25 mouse cellular contexts compared by ENCODE assay signal in the genomic region with DNA sequence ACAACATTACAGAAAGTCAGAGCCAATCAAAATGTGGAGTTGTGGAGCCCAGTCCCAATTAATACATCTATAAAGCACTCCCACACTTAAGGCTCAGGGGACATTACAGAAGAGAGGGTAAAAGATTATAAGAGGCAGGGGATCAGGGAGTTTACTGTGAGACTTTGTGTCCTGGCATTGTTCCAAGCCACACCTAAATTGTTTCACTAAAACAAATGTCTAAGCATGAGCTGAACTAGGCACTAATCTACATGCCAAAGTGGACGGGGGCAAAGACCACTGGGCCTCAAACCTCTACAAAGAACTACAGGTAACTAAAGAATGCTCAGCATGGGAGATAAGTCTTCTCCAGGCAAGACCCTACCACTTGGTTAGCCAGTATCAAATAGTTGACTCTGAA.
DNase-seq lines count a peak whose midpoint lies in the region; ATAC-seq and TF ChIP-seq lines count a peak whose summit lies in the region.
"Had no signal": no experiment of that assay in that cellular context is flagged by ENCODE, and none has a peak within 500 bp of the region (broad histone marks: within the 10 kb centered on the region; RNA-seq: fewer than 3 reads in every experiment).

No protein-coding gene starts in this region.

- TF ChIP-seq CTCF in intestine, postnatal 0 days (IDR thresholded peaks at IDR 0.05; ENCODE audit: low read depth), result no peak

- no peaks in the 10 kb centered on the region for H3K4me1 ChIP-seq in embryonic facial prominence, embryonic 14.5 days (ENCODE audit: control insufficient read depth, insufficient read depth, low read length)
- no peaks in the 10 kb centered on the region for H3K4me1 ChIP-seq in embryonic facial prominence, embryonic 10.5 days
- H3K4me1 ChIP-seq in kidney, embryonic 14.5 days (ENCODE audit: control insufficient read depth, insufficient read depth, low read length), result no peaks in the 10 kb centered on the region
- H3K4me1 ChIP-seq in intestine, postnatal 0 days (replicated peaks; ENCODE audit: control insufficient read depth, insufficient read depth, low read length), result no peaks in the 10 kb centered on the region
- H3K4me1 ChIP-seq: embryonic facial prominence, embryonic 13.5 days; forebrain, embryonic 13.5 days; forebrain, embryonic 15.5 days had no signal

- H3K27me3 ChIP-seq in embryonic facial prominence, embryonic 14.5 days (replicated peaks; ENCODE audit: control insufficient read depth, insufficient read depth, low read length), result no peaks in the 10 kb centered on the region
- H3K27me3 ChIP-seq in embryonic facial prominence, embryonic 10.5 days (replicated peaks; ENCODE audit: low read depth, poor library complexity, severe bottlenecking), result no peaks in the 10 kb centered on the region
- no peaks in the 10 kb centered on the region for H3K27me3 ChIP-seq in kidney, embryonic 14.5 days (ENCODE audit: control insufficient read depth, insufficient read depth, low read length)
- H3K27me3 ChIP-seq in intestine, postnatal 0 days (replicated peaks; ENCODE audit: control insufficient read depth, insufficient read depth, low read length), result no peaks in the 10 kb centered on the region
- H3K27me3 ChIP-seq: CH12.LX; embryonic facial prominence, embryonic 13.5 days; forebrain, embryonic 13.5 days; forebrain, embryonic 15.5 days had no signal

- no peaks in the 10 kb centered on the region for H3K36me3 ChIP-seq in embryonic facial prominence, embryonic 14.5 days (ENCODE audit: control insufficient read depth, insufficient read depth, low read length)
- H3K36me3 ChIP-seq in embryonic facial prominence, embryonic 10.5 days (replicated peaks), result no peaks in the 10 kb centered on the region
- no peaks in the 10 kb centered on the region for H3K36me3 ChIP-seq in kidney, embryonic 14.5 days (ENCODE audit: control insufficient read depth, insufficient read depth, low read length)
- H3K36me3 ChIP-seq in intestine, postnatal 0 days (ENCODE audit: control insufficient read depth, insufficient read depth), result no peaks in the 10 kb centered on the region
- H3K36me3 ChIP-seq: embryonic facial prominence, embryonic 13.5 days; forebrain, embryonic 15.5 days; G1E had no signal

- no peak for DNase-seq in embryonic facial prominence, embryonic 14.5 days (ENCODE audit: low spot score)
- no peak for DNase-seq in embryonic facial prominence, embryonic 10.5 days (ENCODE audit: low spot score)
- DNase-seq in kidney, adult 9 months, result peak; percentile 13
- no peak for DNase-seq in kidney, adult 11 months
- DNase-seq in kidney, postnatal 14 days, result peak; percentile 24
- DNase-seq in cerebellum, adult 9-10 months, result no peak
- DNase-seq: adrenal gland, adult 8-10 months; adrenal gland, postnatal 25 days; B cell, adult 2 months; cerebellum, adult 11 months; cerebellum, adult 18-20 months; cerebellum, adult 8-10 months; cerebellum, postnatal 10 days; cerebellum, postnatal 25 days; forebrain, postnatal 0 days had no signal

- no peak overlapping the region for H3K9ac ChIP-seq in embryonic facial prominence, embryonic 14.5 days (ENCODE audit: low read depth, low read length)
- H3K9ac ChIP-seq in kidney, embryonic 14.5 days (ENCODE audit: low read depth, low read length), result no peak overlapping the region
- no peak overlapping the region for H3K9ac ChIP-seq in intestine, postnatal 0 days (ENCODE audit: low read depth, low read length)
- H3K9ac ChIP-seq: embryonic facial prominence, embryonic 13.5 days; forebrain, embryonic 13.5 days; forebrain, embryonic 15.5 days; forebrain, postnatal 0 days had no signal

- H3K4me3 ChIP-seq in embryonic facial prominence, embryonic 14.5 days (ENCODE audit: low read depth, low read length), result no peak overlapping the region
- no peak overlapping the region for H3K4me3 ChIP-seq in embryonic facial prominence, embryonic 10.5 days
- no peak overlapping the region for H3K4me3 ChIP-seq in kidney, embryonic 14.5 days (ENCODE audit: low read length)
- no peak overlapping the region for H3K4me3 ChIP-seq in intestine, postnatal 0 days (ENCODE audit: low read depth, low read length)
- H3K4me3 ChIP-seq: embryonic facial prominence, embryonic 13.5 days; forebrain, embryonic 13.5 days; forebrain, embryonic 15.5 days had no signal

- no peak overlapping the region for H3K4me2 ChIP-seq in embryonic facial prominence, embryonic 14.5 days (ENCODE audit: low read depth, low read length)
- no peak overlapping the region for H3K4me2 ChIP-seq in kidney, embryonic 14.5 days (replicated peaks; ENCODE audit: low read depth, low read length)
- no peak overlapping the region for H3K4me2 ChIP-seq in intestine, postnatal 0 days (replicated peaks; ENCODE audit: low read depth)
- H3K4me2 ChIP-seq: embryonic facial prominence, embryonic 13.5 days; forebrain, embryonic 13.5 days; forebrain, embryonic 15.5 days had no signal

- peak; percentile 15; the same call in 1 of the 2 replicates for ATAC-seq in embryonic facial prominence, embryonic 14.5 days (ENCODE audit: low read depth)
- ATAC-seq in kidney, embryonic 14.5 days (ENCODE audit: low FRiP score, low TSS enrichment), result no peak
- ATAC-seq in intestine, postnatal 0 days, result peak; percentile 77
- ATAC-seq: activated CD4-positive, CD25-positive, alpha-beta regulatory T cell, adult 4 months; CD4-positive, CD25-positive, alpha-beta regulatory T cell, adult 4 months; forebrain, embryonic 13.5 days; forebrain, embryonic 15.5 days; forebrain, postnatal 0 days; Patski had no signal

- WGBS in embryonic facial prominence, embryonic 14.5 days, result 63% methylated on average over 1 of the region's 1 CpGs
- WGBS in embryonic facial prominence, embryonic 10.5 days, result 73% methylated on average over 1 of the region's 1 CpGs
- 73% methylated on average over 1 of the region's 1 CpGs for WGBS in kidney, embryonic 14.5 days
- 18% methylated on average over 1 of the region's 1 CpGs for WGBS in intestine, postnatal 0 days

- no peaks in the 10 kb centered on the region for H3K9me3 ChIP-seq in embryonic facial prominence, embryonic 14.5 days (ENCODE audit: control insufficient read depth, low read length)
- H3K9me3 ChIP-seq in embryonic facial prominence, embryonic 10.5 days, result no peaks in the 10 kb centered on the region
- H3K9me3 ChIP-seq in kidney, embryonic 14.5 days (ENCODE audit: control insufficient read depth, low read length), result no peaks in the 10 kb centered on the region
- no peaks in the 10 kb centered on the region for H3K9me3 ChIP-seq in intestine, postnatal 0 days (ENCODE audit: control insufficient read depth)
- H3K9me3 ChIP-seq: embryonic facial prominence, embryonic 13.5 days; forebrain, embryonic 13.5 days; forebrain, embryonic 15.5 days; G1E had no signal

- H3K27ac ChIP-seq in embryonic facial prominence, embryonic 14.5 days (replicated peaks; ENCODE audit: low read depth, low read length), result no peak overlapping the region
- H3K27ac ChIP-seq in embryonic facial prominence, embryonic 10.5 days (replicated peaks), result no peak overlapping the region
- no peak overlapping the region for H3K27ac ChIP-seq in kidney, embryonic 14.5 days (ENCODE audit: low read depth, low read length)
- no peak overlapping the region for H3K27ac ChIP-seq in intestine, postnatal 0 days (ENCODE audit: low read depth, low read length)
- H3K27ac ChIP-seq: embryonic facial prominence, embryonic 13.5 days; forebrain, embryonic 13.5 days; forebrain, embryonic 15.5 days had no signal

Comparison
In these comparisons a context has a peak if more than half of its experiments do, and no peak if none do; other contexts are left out.
1. DNase-seq: peak in kidney, adult 9 months (single experiment) and kidney, postnatal 14 days (single experiment); none in embryonic facial prominence, embryonic 14.5 days (single experiment), embryonic facial prominence, embryonic 10.5 days (single experiment), kidney, adult 11 months (single experiment) and cerebellum, adult 9-10 months (single experiment).